Mouse (Mus musculus): ENCODE results near the gene Tbc1d2.

Gene Tbc1d2

GRCm38 (mm10) chr4:46650086-46650753 lies at the start of gene Tbc1d2:
Gene Tbc1d2 (minus strand): TSS chr4:46650209.
- peak; percentile 97 for DNase-seq (ENCODE audit: low read depth)

- no peak for DNase-seq (ENCODE audit: low read depth)
Measured at GRCm38 (mm10) chr4:46696467-46696866, 46.5 kb upstream of the Tbc1d2 start.

GRCm38 (mm10) chr4:46690565-46690964 lies 40.6 kb upstream of the Tbc1d2 start:
- DNase-seq (ENCODE audit: low read depth), result no peak

GRCm38 (mm10) chr4:46690023-46690420 lies 40.0 kb upstream of the Tbc1d2 start:
- no peak for DNase-seq (ENCODE audit: low read depth)

- DNase-seq (ENCODE audit: low read depth), result peak; percentile 80
Measured at GRCm38 (mm10) chr4:46689397-46690022, 39.5 kb upstream of the Tbc1d2 start.

GRCm38 (mm10) chr4:46688213-46688832 lies 38.3 kb upstream of the Tbc1d2 start:
- no peak for DNase-seq (ENCODE audit: low read depth)

- DNase-seq (ENCODE audit: low read depth), result no peak
Measured at GRCm38 (mm10) chr4:46684160-46684559, 34.2 kb upstream of the Tbc1d2 start.

- no peak for DNase-seq (ENCODE audit: low read depth)
Measured at GRCm38 (mm10) chr4:46676646-46677045, 26.6 kb upstream of the Tbc1d2 start.

- DNase-seq (ENCODE audit: low read depth), result no peak
Measured at GRCm38 (mm10) chr4:46675992-46676391, 26.0 kb upstream of the Tbc1d2 start.

- DNase-seq (ENCODE audit: low read depth), result no peak
Measured at GRCm38 (mm10) chr4:46675272-46675785, 25.3 kb upstream of the Tbc1d2 start.

GRCm38 (mm10) chr4:46668620-46669019 lies 18.6 kb upstream of the Tbc1d2 start:
- no peak for DNase-seq (ENCODE audit: low read depth)

GRCm38 (mm10) chr4:46666420-46666819 lies 16.4 kb upstream of the Tbc1d2 start:
- no peak for DNase-seq (ENCODE audit: low read depth)

- DNase-seq (ENCODE audit: low read depth), result peak; percentile 67
Measured at GRCm38 (mm10) chr4:46665371-46665774, 15.4 kb upstream of the Tbc1d2 start.

- DNase-seq (ENCODE audit: low read depth), result no peak
Measured at GRCm38 (mm10) chr4:46664123-46665009, 14.4 kb upstream of the Tbc1d2 start.

GRCm38 (mm10) chr4:46661433-46661832 lies 11.4 kb upstream of the Tbc1d2 start:
- DNase-seq (ENCODE audit: low read depth), result no peak

GRCm38 (mm10) chr4:46658946-46659345 lies 8.9 kb upstream of the Tbc1d2 start:
- DNase-seq (ENCODE audit: low read depth), result no peak

- DNase-seq (ENCODE audit: low read depth), result peak; percentile 89
Measured at GRCm38 (mm10) chr4:46657116-46657515, 7.1 kb upstream of the Tbc1d2 start.

GRCm38 (mm10) chr4:46655956-46656355 lies 5.9 kb upstream of the Tbc1d2 start:
- DNase-seq (ENCODE audit: low read depth), result no peak

- no peak for DNase-seq (ENCODE audit: low read depth)
Measured at GRCm38 (mm10) chr4:46655298-46655697, 5.3 kb upstream of the Tbc1d2 start.

- no peak for DNase-seq (ENCODE audit: low read depth)
Measured at GRCm38 (mm10) chr4:46649161-46649560, 848 bp downstream of the Tbc1d2 start.

- DNase-seq (ENCODE audit: low read depth), result no peak
Measured at GRCm38 (mm10) chr4:46643676-46644112, 6.3 kb downstream of the Tbc1d2 start.

Measured in naive thymus-derived CD4-positive, alpha-beta T cell, adult 2 months (primary cell).